Mouse (Mus musculus) CH12.LX (cell line): ENCODE measurements around the gene Tmbim7. TPM values are rescaled to one million over a fixed set of nuclear protein-coding genes. Genes with fewer than 3 reads are reported as not detected.

Experiments used
- DNase-seq: peaks from one replicate; pipeline ENCODE4 v3.0.0-alpha.2; 2013; ENCODE audit errors: extremely low read depth
- H3K27ac ChIP-seq: 2 replicates; pipeline ENCODE4 v1.5.1; 2012; ENCODE audit warnings: low read depth, mild to moderate bottlenecking, control low read depth, moderate library complexity; ENCODE audit not compliant: insufficient read depth
- H3K27me3 ChIP-seq: replicated peaks from 2 replicates; pipeline ENCODE3; 2012; ENCODE audit warnings: inconsistent platforms
- H3K36me3 ChIP-seq, 2 experiments: replicated peaks in 1 of 2; 2 replicates each; pipeline versions ENCODE3 to v1.6.1; 2012; ENCODE audit warnings: inconsistent platforms in 1 of 2, low read length in 1 of 2, mild to moderate bottlenecking in 1 of 2, mixed read lengths in 1 of 2, moderate library complexity in 1 of 2; ENCODE audit not compliant: control insufficient read depth in 1 of 2, insufficient read depth in 1 of 2
- H3K4me1 ChIP-seq, 2 experiments: 2 replicates each; pipeline ENCODE4 v1.6.1; 2012; ENCODE audit warnings: inconsistent platforms in 1 of 2, moderate library complexity in 1 of 2; ENCODE audit not compliant: insufficient read depth in 2 of 2, control insufficient read depth in 1 of 2
- H3K4me2 ChIP-seq: 2 replicates; pipeline ENCODE4 v1.6.1; 2012; ENCODE audit warnings: low read depth, mild to moderate bottlenecking, control low read depth; ENCODE audit not compliant: poor library complexity, insufficient read depth, severe bottlenecking
- H3K4me3 ChIP-seq, 3 experiments: fragments of 150-350 bp in 1 of 3; sonication (generic) in 1 of 3; replicated peaks in 1 of 3; 2 replicates each; pipeline versions ENCODE3 to v1.5.1; 2011 to 2012; ENCODE audit warnings: low read depth in 2 of 3, low read length in 2 of 3, mild to moderate bottlenecking in 2 of 3, moderate library complexity in 2 of 3, control low read depth in 1 of 3, improper control_type of control experiment in 1 of 3, inconsistent platforms in 1 of 3, mixed read lengths in 1 of 3; ENCODE audit not compliant: poor library complexity in 1 of 3
- H3K79me2 ChIP-seq: replicated peaks from 2 replicates; pipeline ENCODE4 v1.6.1; 2012; ENCODE audit warnings: mild to moderate bottlenecking, moderate library complexity; ENCODE audit not compliant: control insufficient read depth, poor library complexity, insufficient read depth, severe bottlenecking; ENCODE audit errors: extremely low read depth
- H3K9ac ChIP-seq: 2 replicates; pipeline ENCODE4 v1.6.1; 2012; ENCODE audit warnings: low read depth, mild to moderate bottlenecking, control low read depth, moderate library complexity; ENCODE audit not compliant: insufficient read depth
- H3K9me3 ChIP-seq: replicated peaks from 2 replicates; pipeline ENCODE3; 2012; ENCODE audit warnings: low read length, inconsistent platforms, mixed read lengths
- BHLHE40 ChIP-seq: IDR thresholded peaks from 2 replicates; pipeline ENCODE4 v1.6.1; 2011; ENCODE audit warnings: mild to moderate bottlenecking, low read depth, low read length, improper control_type of control experiment
- CHD1 ChIP-seq: IDR thresholded peaks from 2 replicates; pipeline ENCODE4 v1.6.1; 2012; ENCODE audit warnings: low read depth, low read length, improper control_type of control experiment, inconsistent platforms
- CTCF ChIP-seq, 2 experiments: IDR thresholded peaks in 1 of 2; conservative IDR thresholded peaks in 1 of 2; 2 replicates each; pipeline ENCODE4 v1.5.1; 2011 to 2012; ENCODE audit warnings: low read depth in 2 of 2, low read length in 2 of 2, improper control_type of control experiment in 1 of 2, inconsistent platforms in 1 of 2, mild to moderate bottlenecking in 1 of 2, moderate library complexity in 1 of 2
- E2F4 ChIP-seq: IDR thresholded peaks from 2 replicates; pipeline ENCODE4 v1.6.1; 2011; ENCODE audit warnings: low read depth, low read length, improper control_type of control experiment; ENCODE audit not compliant: insufficient replicate concordance
- ELF1 ChIP-seq: IDR thresholded peaks from 2 replicates; pipeline ENCODE4 v1.6.1; 2014; ENCODE audit warnings: low read depth, mild to moderate bottlenecking, inconsistent platforms, low read length, improper control_type of control experiment
- ETS1 ChIP-seq: conservative IDR thresholded peaks from 2 replicates; pipeline ENCODE4 v1.6.1; 2012; ENCODE audit warnings: low read depth, mild to moderate bottlenecking, inconsistent platforms, low read length, improper control_type of control experiment, moderate library complexity
- GABPA ChIP-seq: IDR thresholded peaks from 2 replicates; pipeline ENCODE4 v1.6.1; 2012; ENCODE audit warnings: low read depth, low read length, improper control_type of control experiment, inconsistent platforms; ENCODE audit not compliant: insufficient replicate concordance
- JUN ChIP-seq: IDR thresholded peaks from 2 replicates; pipeline ENCODE4 v1.6.1; 2011; ENCODE audit warnings: low read depth, mild to moderate bottlenecking, low read length, improper control_type of control experiment, moderate library complexity; ENCODE audit not compliant: insufficient read depth
- JUND ChIP-seq: conservative IDR thresholded peaks from 2 replicates; pipeline ENCODE4 v1.6.1; 2011; ENCODE audit warnings: low read depth, low read length, improper control_type of control experiment
- MAX ChIP-seq: IDR thresholded peaks from 2 replicates; pipeline ENCODE4 v1.6.1; 2011; ENCODE audit warnings: low read length, improper control_type of control experiment
- MEF2A ChIP-seq: IDR thresholded peaks from 2 replicates; pipeline ENCODE4 v1.6.1; 2014; ENCODE audit warnings: low read depth, mild to moderate bottlenecking, inconsistent platforms, low read length, improper control_type of control experiment, borderline replicate concordance
- MXI1 ChIP-seq: IDR thresholded peaks from 2 replicates; pipeline ENCODE4 v1.6.1; 2011; ENCODE audit warnings: mild to moderate bottlenecking, low read depth, low read length, improper control_type of control experiment
- MYC ChIP-seq: IDR thresholded peaks from 2 replicates; pipeline ENCODE4 v1.6.1; 2011; ENCODE audit warnings: low read depth, mild to moderate bottlenecking, improper control_type of control experiment, low read length
- NELFE ChIP-seq: IDR thresholded peaks from 2 replicates; pipeline ENCODE4 v1.6.1; 2011; ENCODE audit warnings: low read depth, low read length, improper control_type of control experiment
- NRF1 ChIP-seq: IDR thresholded peaks from 2 replicates; pipeline ENCODE4 v1.6.1; 2014; ENCODE audit warnings: low read depth, mild to moderate bottlenecking, inconsistent platforms, low read length, improper control_type of control experiment, moderate library complexity
- RAD21 ChIP-seq: IDR thresholded peaks from 2 replicates; pipeline ENCODE4 v1.6.1; 2011; ENCODE audit warnings: low read depth, mild to moderate bottlenecking, low read length, improper control_type of control experiment, moderate library complexity
- TCF12 ChIP-seq: IDR thresholded peaks from 2 replicates; pipeline ENCODE4 v1.6.1; 2014; ENCODE audit warnings: low read depth, mild to moderate bottlenecking, inconsistent platforms, low read length, improper control_type of control experiment
- ZC3H11A ChIP-seq: IDR thresholded peaks from 2 replicates; pipeline ENCODE4 v1.6.1; 2012; ENCODE audit warnings: low read depth, mild to moderate bottlenecking, inconsistent platforms, low read length, improper control_type of control experiment
- ZMIZ1 ChIP-seq: IDR thresholded peaks from 2 replicates; pipeline ENCODE4 v1.6.1; 2012; ENCODE audit warnings: low read depth, mild to moderate bottlenecking, inconsistent platforms, low read length, improper control_type of control experiment
- ZNF384 ChIP-seq: IDR thresholded peaks from 2 replicates; pipeline ENCODE4 v1.6.1; 2012; ENCODE audit warnings: low read depth, low read length, improper control_type of control experiment, inconsistent platforms
- dilution Hi-C: fragments of 300-500 bp; cut with MboI; formaldehyde crosslinking; loops from 2 replicates; pipeline ENCODE4 v1.14.3; 2020; ENCODE audit warnings: low sequenced_read_pairs; ENCODE audit not compliant: extremely low pct_unique_long_range_greater_than_20kb, extremely low pct_ligation_motif_present
- in situ Hi-C: fragments of 300-500 bp; cut with MboI; formaldehyde crosslinking; loops from 3 replicates; pipeline ENCODE4 v1.14.3; 2019; ENCODE audit warnings: low sequenced_read_pairs, low pct_ligation_motif_present, low pct_unique_long_range_greater_than_20kb, mixed read lengths
- polyA plus RNA-seq: library from polyadenylated mRNA; unstranded; fragments of >175 nt; gene quantifications from 2 replicates; pipeline ENCODE4 v1.2.1, GENCODE M21; 2012; ENCODE audit warnings: low read depth; ENCODE audit not compliant: insufficient read length
- total RNA-seq, 2 experiments: library from RNA; depleted of rRNA; stranded (reverse); fragments of 300-350 nt in 1 of 2; fragments of >200 nt in 1 of 2; gene quantifications; 2 replicates each; pipeline ENCODE4 v1.2.3; 2012 to 2014

The Tmbim7 gene
- total and polyA plus RNA-seq, 3 experiments, result not detected

- Histone ChIP-seq H3K4me1 (peaks cover 10 to 26% of the 10 kb centered on the region in 2 experiments), H3K9me3 (no peaks in the 10 kb centered on the region), H3K79me2 (no peaks in the 10 kb centered on the region), H3K27me3 (no peaks in the 10 kb centered on the region), H3K27ac (no peak overlapping the region), H3K9ac (no peak overlapping the region), H3K4me3 (no peak overlapping the region)
- in situ Hi-C loops (no loop called here), dilution Hi-C loops (no loop called here)
- TF ChIP-seq ZMIZ1 (no peak), ELF1 (0 out of 2 replicates have a peak, but pooled peaks have one; percentile 9), BHLHE40 (no peak), GABPA (no peak), CHD1 (no peak), CTCF (conservative IDR thresholded peaks at IDR 0.05 in 1 of 2, IDR thresholded peaks at IDR 0.05 in 1 of 2; ENCODE audit: low read depth in 2 of 2, low read length in 2 of 2) (no peak)
- TF ChIP-seq, all 38 proteins: peak for 1
- DNase-seq, result peak; percentile 42
- Histone ChIP-seq H3K36me3 (peaks cover 27 to 56% of the 10 kb centered on the region in 2 experiments), H3K4me2 (no peak overlapping the region)
These were observed 44.2 kb downstream of the Tmbim7 start for GRCm38 (mm10) chr5:3695191-3695590.

- H3K79me2 ChIP-seq, result no peaks in the 10 kb centered on the region
- H3K4me1 ChIP-seq, result peaks cover 10 to 26% of the 10 kb centered on the region in 2 experiments
- dilution Hi-C loops, result no loop called here
- peaks cover 27 to 54% of the 10 kb centered on the region in 2 experiments for H3K36me3 ChIP-seq
- DNase-seq, result peak; percentile 47
- TF ChIP-seq ZC3H11A, result no peak
- no peak for TF ChIP-seq CHD1
- no peak for TF ChIP-seq NRF1
- TF ChIP-seq NELFE, result no peak
- TF ChIP-seq ZNF384, result no peak
- TF ChIP-seq MEF2A, result no peak
- TF ChIP-seq, all 38 proteins: peak for 0
- Histone ChIP-seq H3K9me3 (no peaks in the 10 kb centered on the region), H3K27ac (no peak overlapping the region), H3K9ac (no peak overlapping the region), H3K4me2 (no peak overlapping the region), H3K4me3 (no peak overlapping the region), H3K27me3 (no peaks in the 10 kb centered on the region)
- in situ Hi-C loops, result no loop called here
These were observed 45.0 kb downstream of the Tmbim7 start for GRCm38 (mm10) chr5:3696031-3696430.

GRCm38 (mm10) chr5:3700025-3700424, 49.0 kb downstream of the Tmbim7 start:
- no peak for DNase-seq

More at GRCm38 (mm10) chr5:3700025-3700424, 49.0 kb downstream of the Tmbim7 start:
- no peaks in the 10 kb centered on the region for H3K79me2 ChIP-seq
- no peaks in the 10 kb centered on the region for H3K9me3 ChIP-seq
- H3K36me3 ChIP-seq, result peaks cover 17 to 39% of the 10 kb centered on the region in 2 experiments
- H3K4me1 ChIP-seq, result peaks cover 10 to 17% of the 10 kb centered on the region in 2 experiments
- in situ Hi-C loops (no loop called here), dilution Hi-C loops (no loop called here)
- H3K9ac ChIP-seq, result no peak overlapping the region
- H3K27ac ChIP-seq, result no peak overlapping the region
- no peak overlapping the region for H3K4me3 ChIP-seq
- TF ChIP-seq JUN (no peak), TCF12 (no peak), NELFE (no peak), RAD21 (no peak), MAX (no peak), ELF1 (no peak), MYC (no peak), MEF2A (no peak), MXI1 (no peak), ETS1 (no peak), JUND (no peak), E2F4 (no peak)
- no peak overlapping the region for H3K4me2 ChIP-seq
- H3K27me3 ChIP-seq, result no peaks in the 10 kb centered on the region
